Mouse (Mus musculus) central nervous system, embryonic 14 days (tissue): ENCODE measurements around the gene Olfr1251. TPM values are rescaled to one million over a fixed set of nuclear protein-coding genes. Genes with fewer than 3 reads are reported as not detected.

Source experiments
- polyA plus RNA-seq: library from polyadenylated mRNA; depleted of rRNA; stranded (reverse); fragments of >200 nt; gene quantifications from 2 replicates; pipeline ENCODE4 v1.2.3, GENCODE M21; 2012; rRNA removed

Olfr1251 gene
- not detected in 2 replicates for polyA plus RNA-seq

GRCm38 (mm10) chr2:89671836-89672235 lies at the start of gene Olfr1251:
Gene Olfr1251, minus strand, starts transcription at chr2:89671936.

GRCm38 (mm10) chr2:89661367-89661766 lies 10.4 kb downstream of the Olfr1251 start, which contains the start of gene Olfr1250:
Gene Olfr1250, minus strand, starts transcription at chr2:89661467.

GRCm38 (mm10) chr2:89634883-89635282 lies 36.9 kb downstream of the Olfr1251 start, which contains the start of gene Olfr1249:
Gene Olfr1249, minus strand, starts transcription at chr2:89634983.

GRCm38 (mm10) chr2:89618145-89618544 lies 53.6 kb downstream of the Olfr1251 start, which contains the start of gene Olfr1248:
Gene Olfr1248, minus strand, starts transcription at chr2:89618245.

Other genes starting within 250 kb of the Olfr1251 start
- not detected in 2 replicates for gene Olfr1240, start 228.9 kb downstream of the Olfr1251 start, polyA plus RNA-seq
- gene Olfr1241, start 184.8 kb downstream of the Olfr1251 start, polyA plus RNA-seq = not detected in 2 replicates
- gene Olfr1242, start 173.6 kb downstream of the Olfr1251 start, polyA plus RNA-seq = not detected in 2 replicates
- gene Olfr1243, start 140.4 kb downstream of the Olfr1251 start, polyA plus RNA-seq = not detected in 2 replicates
- gene Olfr1245, start 93.5 kb downstream of the Olfr1251 start, polyA plus RNA-seq = not detected in 2 replicates
- gene Olfr1246, start 78.8 kb downstream of the Olfr1251 start, polyA plus RNA-seq = not detected in 2 replicates
- gene Olfr1247, start 57.8 kb downstream of the Olfr1251 start, polyA plus RNA-seq = not detected in 2 replicates
- gene Olfr1248, start 53.7 kb downstream of the Olfr1251 start, polyA plus RNA-seq = not detected in 2 replicates
- not detected in 2 replicates for gene Olfr1249, start 37.0 kb downstream of the Olfr1251 start, polyA plus RNA-seq
- 0.01 TPM in 1 of 2 replicates, not detected in the other for gene Olfr1250, start 10.5 kb downstream of the Olfr1251 start, polyA plus RNA-seq
- gene Olfr1252, start 53.1 kb upstream of the Olfr1251 start, polyA plus RNA-seq = not detected in 2 replicates
- not detected in 2 replicates for gene Olfr1253, start 85.2 kb upstream of the Olfr1251 start, polyA plus RNA-seq
- gene Olfr1254, start 121.7 kb upstream of the Olfr1251 start, polyA plus RNA-seq = not detected in 2 replicates
- gene Olfr1255, start 140.1 kb upstream of the Olfr1251 start, polyA plus RNA-seq = not detected in 2 replicates
- not detected in 2 replicates for gene Olfr1256, start 169.6 kb upstream of the Olfr1251 start, polyA plus RNA-seq
- 0.06 TPM in 1 of 2 replicates, not detected in the other for gene Olfr48, start 176.3 kb upstream of the Olfr1251 start, polyA plus RNA-seq
- gene Olfr1257, start 206.5 kb upstream of the Olfr1251 start, polyA plus RNA-seq = not detected in 2 replicates